Mouse (Mus musculus): Measurements from ENCODE around the gene Gm20388.
A peak's percentile ranks its signal among the peaks of the same experiment; 100 is the strongest.

DNA sequence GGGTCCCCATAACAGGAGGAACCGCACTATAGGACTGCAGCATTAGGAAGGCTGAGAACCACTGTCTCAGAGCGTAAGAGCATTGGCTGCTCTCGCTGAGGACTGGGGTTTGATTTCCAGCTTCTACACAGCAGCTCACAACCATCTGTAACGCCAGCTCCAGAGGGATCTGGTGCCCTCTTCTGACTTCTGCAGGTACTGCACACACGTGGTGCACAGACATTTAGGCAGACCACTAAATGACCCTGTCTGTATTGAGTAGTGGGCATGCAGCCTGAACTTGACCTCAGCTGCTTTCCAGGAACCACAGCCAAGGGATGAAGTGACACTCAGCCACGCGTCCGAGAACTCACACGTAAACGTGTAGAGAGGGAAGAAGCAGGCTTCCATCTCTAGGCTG, 3912.5 kb downstream of the Gm20388 start:
- no peak for TF ChIP-seq EP300 (IDR thresholded peaks at IDR 0.05; ENCODE audit: low read depth)
- TF ChIP-seq CTCF (IDR thresholded peaks at IDR 0.05; ENCODE audit: low read depth), result peak; percentile 76

Measured in liver, embryonic 14.5 days (tissue).